Mouse (Mus musculus) kidney, adult 2 months (tissue): Measurements from ENCODE around the gene Klrk1.

Source experiments
- CTCF ChIP-seq: fragments of 200-500 bp; conservative IDR thresholded peaks from 2 replicates; pipeline ENCODE4 v1.5.1; 2011; ENCODE audit warnings: low read depth, mild to moderate bottlenecking, control low read depth, low read length, moderate library complexity, mixed read lengths; ENCODE audit not compliant: insufficient read depth, insufficient read length
- POLR2A ChIP-seq: fragments of 200-500 bp; IDR thresholded peaks from one replicate; pipeline ENCODE4 v1.6.1; 2011; ENCODE audit warnings: low read depth, low read length, control low read depth

DNA sequence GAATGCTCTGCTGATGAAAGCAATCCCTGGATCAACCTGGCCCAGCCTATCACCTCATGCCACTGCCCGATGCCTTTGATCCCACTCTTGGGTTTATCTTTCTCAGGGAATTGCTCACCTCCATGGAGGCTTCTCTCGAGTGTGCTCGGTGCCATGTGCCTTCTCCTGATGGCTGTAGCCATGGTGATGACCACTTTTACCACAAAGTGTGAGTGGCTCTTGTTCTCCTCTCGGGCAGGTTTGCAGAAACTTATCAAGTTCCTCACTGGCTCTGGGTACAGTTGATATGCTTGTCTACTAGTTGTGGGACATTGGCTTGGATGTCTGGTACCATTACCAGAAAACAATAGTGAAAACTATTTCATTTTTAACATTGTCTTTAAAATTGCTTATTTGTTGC lies 41.8 kb downstream of the Klrk1 start:
- TF ChIP-seq CTCF: no peak
- no peak for TF ChIP-seq POLR2A
